Mouse (Mus musculus): ENCODE data around the gene Fndc3b. TPM values are rescaled to one million over a fixed set of nuclear protein-coding genes. Genes with fewer than 3 reads are reported as not detected.

Fndc3b gene
- polyA plus RNA-seq, 1 experiment from 2014 or later = 24.5 TPM

DNA sequence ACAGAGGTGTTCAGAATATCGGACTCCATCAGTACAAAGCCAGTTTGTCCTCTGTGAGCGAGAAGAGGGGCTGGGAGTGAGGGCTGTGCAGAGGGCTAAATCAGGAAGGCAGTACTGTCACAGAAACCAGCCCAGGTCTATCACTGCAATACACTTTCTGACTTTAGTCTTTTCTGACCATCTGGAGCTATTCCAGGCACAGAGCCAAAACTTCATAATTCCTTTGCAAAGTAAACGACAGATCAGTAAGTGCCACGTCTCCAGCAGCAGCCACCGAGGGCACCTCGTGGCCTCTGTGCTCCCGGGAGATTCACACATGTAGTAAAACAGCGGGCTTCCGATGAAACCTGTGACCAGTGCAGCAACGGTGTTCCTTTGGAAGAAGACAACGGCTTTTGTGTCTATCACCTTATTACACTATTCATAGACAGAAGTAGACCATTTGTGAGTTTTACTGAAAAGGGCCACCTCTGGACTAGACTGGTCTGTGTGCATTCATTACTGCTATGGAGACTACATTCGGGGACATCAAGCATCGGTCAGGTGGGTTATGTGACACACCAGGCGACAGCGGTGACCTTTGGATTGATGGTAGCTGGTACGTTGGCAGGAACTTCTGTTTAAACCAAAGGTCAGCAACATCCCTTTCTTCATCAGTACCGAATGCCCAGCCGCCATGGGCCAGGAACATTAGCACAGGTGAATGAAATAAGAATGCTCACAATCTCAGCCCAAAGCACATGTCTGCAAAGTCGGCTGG lies 24.2 kb downstream of the Fndc3b start:
- Histone ChIP-seq H3K9ac (no peak overlapping the region), H3K27ac (no peak overlapping the region), H3K4me1 (peaks cover 33% of the 10 kb centered on the region), H3K4me2 (no peak overlapping the region), H3K27me3 (replicated peaks) (no peaks in the 10 kb centered on the region), H3K4me3 (replicated peaks) (no peak overlapping the region), H3K9me3 (no peaks in the 10 kb centered on the region), H3K36me3 (no peaks in the 10 kb centered on the region)
- 57% methylated on average over 19 of the region's 19 CpGs for WGBS
- peak; percentile 11; the same call in 1 of the 2 replicates for ATAC-seq (ENCODE audit: insufficient read depth, low FRiP score, low read depth)

DNA sequence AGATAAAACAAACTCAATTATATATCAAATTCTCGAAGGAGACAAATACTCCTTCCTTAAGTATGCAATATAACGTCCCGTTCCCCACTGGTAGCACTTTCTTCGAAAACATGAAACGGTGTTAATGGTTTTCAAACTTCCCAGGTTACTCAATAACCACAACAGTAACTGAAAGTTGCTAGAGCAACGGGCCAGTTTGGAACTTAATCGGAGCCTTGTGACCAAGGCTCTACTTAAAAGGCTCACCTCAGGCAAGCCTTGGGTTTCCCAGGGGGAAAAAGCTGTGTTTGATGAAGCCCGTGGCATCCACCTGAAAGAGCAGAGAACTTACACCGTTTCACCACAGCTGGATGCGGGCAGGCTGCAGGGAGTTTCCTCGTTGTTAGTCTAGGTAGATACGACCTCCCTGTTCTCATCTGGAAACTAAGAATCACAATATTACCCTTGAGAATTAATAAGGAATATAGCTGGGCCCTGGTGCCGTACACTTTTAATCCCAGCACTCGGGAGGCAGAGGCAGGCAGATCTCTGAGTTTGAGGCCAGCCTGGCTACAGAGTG lies 25.4 kb downstream of the Fndc3b start:
- WGBS = 80% methylated on average over 14 of the region's 14 CpGs
- no peak overlapping the region for H3K27ac ChIP-seq
- H3K27me3 ChIP-seq (replicated peaks) = no peaks in the 10 kb centered on the region
- no peaks in the 10 kb centered on the region for H3K9me3 ChIP-seq
- no peak for ATAC-seq (ENCODE audit: insufficient read depth, low FRiP score, low read depth)
- no peak overlapping the region for H3K4me3 ChIP-seq (replicated peaks)
- H3K4me2 ChIP-seq = no peak overlapping the region
- H3K9ac ChIP-seq = no peak overlapping the region
- peaks cover 24% of the 10 kb centered on the region for H3K4me1 ChIP-seq
- H3K36me3 ChIP-seq = no peaks in the 10 kb centered on the region

- Histone ChIP-seq H3K9me3 (no peaks in the 10 kb centered on the region), H3K4me3 (replicated peaks) (no peak overlapping the region), H3K27me3 (replicated peaks) (no peaks in the 10 kb centered on the region), H3K27ac (no peak overlapping the region), H3K4me2 (no peak overlapping the region), H3K4me1 (peaks cover 18% of the 10 kb centered on the region), H3K9ac (no peak overlapping the region), H3K36me3 (no peaks in the 10 kb centered on the region)
- 80% methylated on average over 6 of the region's 6 CpGs for WGBS
- no peak for ATAC-seq (ENCODE audit: insufficient read depth, low FRiP score, low read depth)
Observed at GRCm38 (mm10) chr3:27685134-27685533, 26.0 kb downstream of the Fndc3b start.

- H3K9me3 ChIP-seq = no peaks in the 10 kb centered on the region
- H3K27ac ChIP-seq = no peak overlapping the region
- no peak overlapping the region for H3K4me2 ChIP-seq
- no peaks in the 10 kb centered on the region for H3K27me3 ChIP-seq (replicated peaks)
- H3K4me1 ChIP-seq = peaks cover 9% of the 10 kb centered on the region
- WGBS = 65% methylated on average over 4 of the region's 4 CpGs
- ATAC-seq (ENCODE audit: insufficient read depth, low FRiP score, low read depth) = no peak
- no peak overlapping the region for H3K4me3 ChIP-seq (replicated peaks)
- H3K36me3 ChIP-seq = 0 out of 2 replicates have a peak, but pooled peaks cover 5% of the 10 kb centered on the region
- no peak overlapping the region for H3K9ac ChIP-seq
Observed at GRCm38 (mm10) chr3:27683374-27683773, 27.7 kb downstream of the Fndc3b start.

DNA sequence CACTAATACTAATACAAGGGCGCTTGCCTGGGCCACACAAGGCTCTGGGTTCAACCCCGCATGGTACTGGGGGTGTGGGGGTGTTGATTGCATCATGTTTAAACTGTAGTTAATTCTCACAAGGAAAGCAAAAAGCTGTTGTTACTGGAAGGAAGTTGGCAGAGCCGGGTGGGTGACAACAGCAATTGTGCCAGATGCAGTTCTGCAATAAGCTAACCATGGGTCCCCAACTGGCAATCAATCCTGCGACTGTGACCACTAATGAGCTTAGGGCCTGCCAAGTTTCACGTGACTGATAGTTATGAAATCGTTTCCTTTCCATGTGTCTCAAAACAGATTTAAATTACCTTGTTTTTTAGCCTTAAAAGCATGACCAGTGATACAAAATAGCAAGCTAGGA lies 33.5 kb downstream of the Fndc3b start:
- Histone ChIP-seq H3K27me3 (replicated peaks) (no peaks in the 10 kb centered on the region), H3K9ac (no peak overlapping the region), H3K4me2 (no peak overlapping the region), H3K9me3 (no peaks in the 10 kb centered on the region), H3K4me3 (replicated peaks) (no peak overlapping the region), H3K27ac (no peak overlapping the region), H3K4me1 (peaks cover 17% of the 10 kb centered on the region), H3K36me3 (0 out of 2 replicates have a peak, but pooled peaks cover 5% of the 10 kb centered on the region)
- ATAC-seq (ENCODE audit: insufficient read depth, low FRiP score, low read depth) = no peak
- WGBS = 51% methylated on average over 6 of the region's 6 CpGs

DNA sequence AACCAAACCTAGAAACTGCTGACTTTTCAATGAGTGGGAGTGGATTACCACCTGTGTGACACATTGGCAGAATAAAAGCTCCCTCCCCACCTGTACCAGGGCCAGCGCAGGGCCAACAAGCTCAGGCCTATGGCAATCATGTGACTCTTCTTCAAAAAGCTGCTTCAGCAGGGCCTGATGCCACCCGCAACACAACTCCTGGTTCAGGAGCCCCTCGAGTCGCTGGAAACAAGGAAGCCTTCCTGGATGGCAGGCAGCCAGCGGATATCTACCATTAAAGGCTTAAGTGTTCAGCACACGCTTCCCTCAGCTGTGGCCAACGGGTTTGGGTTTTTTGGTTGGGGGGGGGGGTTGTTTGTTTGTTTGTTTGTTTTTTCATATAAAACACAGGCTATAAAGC lies 37.4 kb downstream of the Fndc3b start:
- no peaks in the 10 kb centered on the region for H3K36me3 ChIP-seq
- H3K27ac ChIP-seq = no peak overlapping the region
- no peak overlapping the region for H3K4me3 ChIP-seq (replicated peaks)
- ATAC-seq (ENCODE audit: insufficient read depth, low FRiP score, low read depth) = no peak
- no peak overlapping the region for H3K9ac ChIP-seq
- no peaks in the 10 kb centered on the region for H3K9me3 ChIP-seq
- 54% methylated on average over 7 of the region's 7 CpGs for WGBS
- peaks cover 20% of the 10 kb centered on the region for H3K4me1 ChIP-seq
- H3K4me2 ChIP-seq = no peak overlapping the region
- no peaks in the 10 kb centered on the region for H3K27me3 ChIP-seq (replicated peaks)

- WGBS = 68% methylated on average over 12 of the region's 12 CpGs
- Histone ChIP-seq H3K4me1 (peaks cover 22% of the 10 kb centered on the region), H3K36me3 (no peaks in the 10 kb centered on the region), H3K4me3 (replicated peaks) (no peak overlapping the region), H3K9ac (no peak overlapping the region), H3K27ac (no peak overlapping the region), H3K27me3 (replicated peaks) (no peaks in the 10 kb centered on the region), H3K4me2 (no peak overlapping the region), H3K9me3 (no peaks in the 10 kb centered on the region)
- no peak for ATAC-seq (ENCODE audit: insufficient read depth, low FRiP score, low read depth)
Observed at GRCm38 (mm10) chr3:27670416-27670815, 40.7 kb downstream of the Fndc3b start.

DNA sequence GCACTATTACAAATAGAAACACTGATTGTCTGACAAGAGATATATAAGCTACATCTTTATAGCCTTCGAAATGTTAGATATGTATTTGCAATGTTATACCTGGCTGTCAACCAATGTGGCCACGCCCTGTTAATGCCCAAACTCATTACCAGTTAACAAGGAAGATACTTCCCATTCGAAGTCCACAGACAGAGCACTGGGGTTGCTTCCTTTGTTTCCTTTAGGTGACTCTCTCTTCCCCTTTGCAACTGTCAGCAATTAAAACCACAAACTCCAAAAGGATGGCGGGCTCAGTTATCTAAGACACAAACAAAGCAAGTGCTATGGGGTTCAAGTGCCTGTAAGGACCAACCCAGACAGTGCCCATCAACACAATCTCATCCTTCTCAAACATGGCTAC lies 43.8 kb downstream of the Fndc3b start:
- Histone ChIP-seq H3K27ac (no peak overlapping the region), H3K9ac (no peak overlapping the region), H3K27me3 (replicated peaks) (no peaks in the 10 kb centered on the region), H3K4me2 (no peak overlapping the region), H3K36me3 (no peaks in the 10 kb centered on the region), H3K9me3 (no peaks in the 10 kb centered on the region), H3K4me3 (replicated peaks) (no peak overlapping the region), H3K4me1 (peaks cover 12% of the 10 kb centered on the region; the same call in 1 of the 2 replicates)
- 82% methylated on average over 4 of the region's 4 CpGs for WGBS
- no peak for ATAC-seq (ENCODE audit: insufficient read depth, low FRiP score, low read depth)

GRCm38 (mm10) chr3:27665338-27665737 lies 45.8 kb downstream of the Fndc3b start:
- H3K4me1 ChIP-seq = peaks cover 12% of the 10 kb centered on the region; the same call in 1 of the 2 replicates
- no peak overlapping the region for H3K9ac ChIP-seq
- no peaks in the 10 kb centered on the region for H3K27me3 ChIP-seq (replicated peaks)
- H3K4me3 ChIP-seq (replicated peaks) = no peak overlapping the region
- no peak overlapping the region for H3K4me2 ChIP-seq
- ATAC-seq (ENCODE audit: insufficient read depth, low FRiP score, low read depth) = peak; percentile 43; the same call in 1 of the 2 replicates
- WGBS = 8% methylated on average over 1 of the region's 1 CpGs
- no peaks in the 10 kb centered on the region for H3K9me3 ChIP-seq
- no peaks in the 10 kb centered on the region for H3K36me3 ChIP-seq
- no peak overlapping the region for H3K27ac ChIP-seq

DNA sequence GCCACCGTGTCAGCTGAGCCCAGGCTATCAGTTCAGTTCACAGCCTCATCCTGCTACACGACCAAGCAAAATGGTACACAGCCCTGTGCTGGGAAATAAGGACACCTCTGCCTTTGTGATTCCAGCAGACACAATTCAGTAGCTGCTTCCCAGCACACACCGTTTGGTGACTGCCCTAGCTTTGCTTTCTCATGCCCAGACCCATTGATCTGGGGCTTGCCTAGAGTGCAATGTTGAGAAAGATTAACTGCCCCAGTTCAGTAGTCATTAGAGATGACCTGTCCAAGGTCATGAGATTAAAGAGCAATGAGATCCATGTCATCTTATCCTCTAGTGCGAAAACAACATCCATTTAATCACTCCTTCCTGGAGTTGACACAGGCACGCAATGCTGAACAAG lies 47.9 kb downstream of the Fndc3b start:
- H3K4me2 ChIP-seq = no peak overlapping the region
- H3K27me3 ChIP-seq (replicated peaks) = no peaks in the 10 kb centered on the region
- H3K9me3 ChIP-seq = no peaks in the 10 kb centered on the region
- H3K4me1 ChIP-seq = peaks cover 12% of the 10 kb centered on the region; the same call in 1 of the 2 replicates
- no peak overlapping the region for H3K27ac ChIP-seq
- ATAC-seq (ENCODE audit: insufficient read depth, low FRiP score, low read depth) = no peak
- WGBS = 61% methylated on average over 5 of the region's 5 CpGs
- no peak overlapping the region for H3K9ac ChIP-seq
- no peak overlapping the region for H3K4me3 ChIP-seq (replicated peaks)
- no peaks in the 10 kb centered on the region for H3K36me3 ChIP-seq

DNA sequence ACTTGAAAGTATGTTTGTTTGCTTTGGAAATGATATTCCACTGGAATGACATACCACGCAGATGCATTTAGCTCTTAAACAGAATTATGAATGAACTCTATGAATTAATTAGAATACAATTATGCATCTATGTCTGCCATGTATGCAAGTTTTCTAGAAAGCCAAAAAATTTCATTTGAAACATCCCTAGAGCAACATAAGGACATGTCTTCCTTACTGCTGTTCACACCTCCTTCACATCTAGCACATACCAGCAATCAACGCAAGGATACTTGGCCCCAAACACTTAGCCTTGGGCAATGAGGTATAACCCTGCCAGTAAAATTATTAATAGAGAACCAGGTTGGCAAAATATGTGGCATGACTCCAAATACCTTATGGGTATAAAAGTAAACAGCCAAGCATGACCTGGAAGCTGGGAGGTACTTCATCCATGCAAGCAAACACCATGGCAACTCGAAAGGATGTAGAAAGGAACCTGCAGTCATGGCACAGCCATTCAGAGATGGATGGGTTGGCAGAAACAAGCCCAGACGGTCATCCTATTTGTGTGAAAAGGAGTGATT lies 52.8 kb downstream of the Fndc3b start:
- H3K4me3 ChIP-seq (replicated peaks) = no peak overlapping the region
- H3K9ac ChIP-seq = no peak overlapping the region
- no peaks in the 10 kb centered on the region for H3K9me3 ChIP-seq
- no peak for ATAC-seq (ENCODE audit: insufficient read depth, low FRiP score, low read depth)
- WGBS = 82% methylated on average over 4 of the region's 4 CpGs
- H3K4me1 ChIP-seq = peaks cover 19% of the 10 kb centered on the region
- H3K36me3 ChIP-seq = no peaks in the 10 kb centered on the region
- no peaks in the 10 kb centered on the region for H3K27me3 ChIP-seq (replicated peaks)
- no peak overlapping the region for H3K27ac ChIP-seq
- H3K4me2 ChIP-seq = no peak overlapping the region

GRCm38 (mm10) chr3:27656764-27657390 lies 54.2 kb downstream of the Fndc3b start:
- peaks cover 27% of the 10 kb centered on the region for H3K4me1 ChIP-seq
- H3K4me3 ChIP-seq (replicated peaks) = no peak overlapping the region
- no peak for ATAC-seq (ENCODE audit: insufficient read depth, low FRiP score, low read depth)
- 56% methylated on average over 7 of the region's 7 CpGs for WGBS
- H3K36me3 ChIP-seq = no peaks in the 10 kb centered on the region
- H3K4me2 ChIP-seq = no peak overlapping the region
- H3K27ac ChIP-seq = no peak overlapping the region
- H3K27me3 ChIP-seq (replicated peaks) = no peaks in the 10 kb centered on the region
- H3K9me3 ChIP-seq = no peaks in the 10 kb centered on the region
- H3K9ac ChIP-seq = no peak overlapping the region
